Mouse (Mus musculus) neural tube, embryonic 12.5 days (tissue): ENCODE measurements around the gene Adarb2. TPM values are rescaled to one million over a fixed set of nuclear protein-coding genes. Genes with fewer than 3 reads are reported as not detected.
A peak's percentile ranks its signal among the peaks of the same experiment; 100 is the strongest.

Experiments used
- ATAC-seq: fragments of 200-750 bp; cut with Nextera tagmentation; 2 replicates; pipeline ENCODE4 v1.8.0; 2017; ENCODE audit warnings: low read depth, mild to moderate bottlenecking, moderate TSS enrichment, moderate library complexity; ENCODE audit not compliant: low FRiP score
- H3K27ac ChIP-seq: fragments of 300-500 bp; sonication (generic); 2 replicates; pipeline ENCODE4 v1.5.1; 2016
- H3K27me3 ChIP-seq: fragments of 300-500 bp; sonication (generic); replicated peaks from 2 replicates; pipeline ENCODE4 v1.6.1; 2016; ENCODE audit warnings: mild to moderate bottlenecking
- H3K36me3 ChIP-seq: fragments of 300-500 bp; sonication (generic); 2 replicates; pipeline ENCODE4 v1.6.1; 2016; ENCODE audit warnings: mild to moderate bottlenecking
- H3K4me1 ChIP-seq: fragments of 300-500 bp; sonication (generic); 2 replicates; pipeline ENCODE4 v1.6.1; 2016
- H3K4me2 ChIP-seq: fragments of 300-500 bp; sonication (generic); replicated peaks from 2 replicates; pipeline ENCODE4 v1.6.1; 2016; ENCODE audit warnings: mild to moderate bottlenecking
- H3K4me3 ChIP-seq: fragments of 300-500 bp; sonication (generic); 2 replicates; pipeline ENCODE4 v1.5.1; 2016
- H3K9ac ChIP-seq: fragments of 300-500 bp; sonication (generic); 2 replicates; pipeline ENCODE4 v1.6.1; 2016; ENCODE audit warnings: mild to moderate bottlenecking
- H3K9me3 ChIP-seq: fragments of 300-500 bp; sonication (generic); 2 replicates; pipeline ENCODE4 v1.6.1; 2016; ENCODE audit warnings: mild to moderate bottlenecking
- WGBS: fragments of 180-500 bp; shearing (Covaris S2); methylation state at CpG from one replicate; pipeline ENCODE4 v1.1.7; 2016; 5-methylcytosine and 5-hydroxymethylcytosine counted together
- polyA plus RNA-seq: library from polyadenylated mRNA; unstranded; fragments of >200 nt; fragmentation: Nextera tagmentation; extraction: Ambion mirVana; gene quantifications from 2 replicates; pipeline ENCODE4 v1.2.1, GENCODE M21; 2016

Gene Adarb2
- polyA plus RNA-seq, 1 experiment from 2014 or later: 11.5 TPM

DNA sequence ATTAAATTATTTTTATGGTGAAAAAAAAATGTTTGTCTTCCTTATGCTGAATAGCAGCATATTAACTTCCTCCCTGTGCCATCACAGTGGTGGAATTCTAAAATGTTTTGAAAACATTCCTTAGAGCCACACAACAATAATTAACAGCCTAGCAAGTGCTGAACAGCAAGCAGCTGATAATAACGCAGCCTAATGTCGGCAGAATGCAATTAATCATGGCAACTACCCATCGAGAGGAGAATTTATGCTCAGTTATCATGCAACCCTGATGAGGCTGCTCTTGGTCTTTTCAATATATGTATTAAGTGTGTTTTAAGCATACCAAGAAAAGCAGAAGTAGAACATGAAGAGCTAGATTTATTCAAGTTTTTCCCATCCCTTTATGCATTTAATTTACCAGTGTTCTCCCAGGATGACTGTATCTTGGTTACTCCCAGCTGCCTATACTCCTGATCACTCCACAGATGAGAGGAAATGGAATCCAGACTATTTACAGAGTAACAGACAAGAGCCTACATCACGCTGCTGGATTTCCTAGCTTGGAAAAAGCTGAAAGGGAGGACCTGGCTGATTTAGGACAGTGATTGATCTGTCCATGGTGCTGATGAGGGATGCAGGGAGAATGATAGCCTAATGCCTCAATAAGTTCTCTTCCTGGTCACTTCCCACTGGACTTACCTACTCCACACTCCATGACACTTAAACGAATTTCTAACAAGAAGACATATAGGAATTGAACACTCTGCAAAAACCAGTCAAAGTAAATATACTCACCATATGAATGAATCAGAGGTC, 113.9 kb downstream of the Adarb2 start:
- no peak overlapping the region for H3K4me3 ChIP-seq
- 48% methylated on average over 5 of the region's 5 CpGs for WGBS
- ATAC-seq: no peak

DNA sequence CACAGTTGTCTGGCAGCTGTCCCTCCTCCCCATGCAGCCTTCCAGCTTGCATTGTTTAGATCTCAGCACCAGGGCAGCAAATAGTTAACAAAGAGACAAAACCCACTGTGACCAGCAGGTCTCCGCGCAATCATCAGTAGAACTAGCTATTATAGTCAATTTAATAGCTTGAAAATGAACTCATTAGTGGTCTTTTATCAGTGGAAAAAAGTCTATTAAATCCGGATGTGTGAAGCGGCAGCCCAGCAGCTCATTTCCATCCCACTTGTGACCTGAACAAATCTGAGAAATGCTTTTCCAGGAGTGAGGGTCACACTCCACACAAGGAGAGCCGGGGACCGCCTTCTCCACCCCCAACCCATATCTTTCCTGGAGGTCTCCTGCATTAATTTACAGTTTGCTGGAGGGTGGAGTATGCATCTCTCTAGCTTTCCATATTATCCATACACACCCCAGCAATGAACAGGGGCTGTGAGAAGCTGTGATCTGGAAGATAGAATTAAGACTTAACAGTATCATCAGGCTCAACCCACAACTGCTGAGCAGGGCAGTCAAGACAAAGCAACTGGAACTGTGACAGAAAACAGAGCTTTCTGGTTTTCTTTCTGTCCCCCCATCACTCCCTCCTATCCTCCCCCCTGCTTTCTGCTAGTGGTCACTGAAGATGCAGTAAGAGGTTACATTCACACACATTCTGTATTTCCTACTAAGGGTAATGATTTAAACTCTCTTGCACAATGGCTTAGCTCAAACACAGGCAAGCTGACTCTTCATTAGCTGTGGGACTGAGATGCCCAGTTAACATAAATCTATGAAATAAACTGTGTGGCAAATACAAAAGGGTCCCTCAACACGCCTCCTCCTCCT, 131.2 kb downstream of the Adarb2 start:
- Histone ChIP-seq H3K4me1 (peaks cover 16% of the 10 kb centered on the region), H3K9me3 (no peaks in the 10 kb centered on the region), H3K4me3 (no peak overlapping the region), H3K27me3 (0 out of 2 replicates have a peak, but pooled peaks cover 4% of the 10 kb centered on the region), H3K9ac (no peak overlapping the region), H3K36me3 (no peaks in the 10 kb centered on the region), H3K4me2 (peak overlapping the region; percentile 30; the same call in 1 of the 2 replicates), H3K27ac (peak overlapping the region; percentile 32)
- 13% methylated on average over 7 of the region's 7 CpGs for WGBS
- peak; percentile 75 for ATAC-seq

More for the DNA sequence above, 113.9 kb downstream of the Adarb2 start:
- Histone ChIP-seq H3K4me1 (no peaks in the 10 kb centered on the region), H3K27ac (no peak overlapping the region), H3K36me3 (no peaks in the 10 kb centered on the region), H3K9ac (no peak overlapping the region), H3K9me3 (no peaks in the 10 kb centered on the region), H3K27me3 (no peaks in the 10 kb centered on the region), H3K4me2 (no peak overlapping the region)

DNA sequence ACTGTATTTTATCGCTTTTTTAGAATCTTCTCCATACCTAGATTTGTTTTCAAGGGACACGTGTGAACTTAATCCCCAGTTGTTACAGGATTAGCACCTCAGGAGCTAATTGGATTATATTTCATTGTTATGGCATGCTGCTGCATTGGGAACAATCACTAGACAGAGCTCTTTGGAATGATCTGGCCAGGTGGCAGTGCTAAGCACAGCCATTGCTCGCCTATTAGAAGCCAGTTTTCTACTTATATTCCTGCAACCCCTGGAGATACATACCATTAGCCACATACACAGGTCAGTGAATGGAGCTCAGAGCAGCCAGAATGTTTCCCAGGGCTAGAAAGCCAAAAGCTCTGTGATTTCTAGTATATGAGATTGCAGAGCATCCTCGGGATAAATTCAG, 131.9 kb downstream of the Adarb2 start:
- peaks cover 16% of the 10 kb centered on the region for H3K4me1 ChIP-seq
- 56% methylated on average over 4 of the region's 4 CpGs for WGBS
- 0 out of 2 replicates have a peak, but pooled peaks cover 4% of the 10 kb centered on the region for H3K27me3 ChIP-seq

GRCm38 (mm10) chr13:8341086-8341807, 138.6 kb downstream of the Adarb2 start:
- no peaks in the 10 kb centered on the region for H3K36me3 ChIP-seq
- no peak overlapping the region for H3K4me3 ChIP-seq
- no peak overlapping the region for H3K9ac ChIP-seq
- no peak for ATAC-seq
- H3K27ac ChIP-seq: no peak overlapping the region
- H3K9me3 ChIP-seq: no peaks in the 10 kb centered on the region
- H3K4me1 ChIP-seq: no peaks in the 10 kb centered on the region
- WGBS: 70% methylated on average over 5 of the region's 5 CpGs
- H3K27me3 ChIP-seq: no peaks in the 10 kb centered on the region
- H3K4me2 ChIP-seq: no peak overlapping the region

More for the DNA sequence above, 131.9 kb downstream of the Adarb2 start:
- Histone ChIP-seq H3K36me3 (no peaks in the 10 kb centered on the region), H3K27ac (peak overlapping the region; percentile 15; the same call in 1 of the 2 replicates), H3K4me2 (no peak overlapping the region), H3K9me3 (no peaks in the 10 kb centered on the region), H3K9ac (no peak overlapping the region), H3K4me3 (no peak overlapping the region)
- no peak for ATAC-seq

DNA sequence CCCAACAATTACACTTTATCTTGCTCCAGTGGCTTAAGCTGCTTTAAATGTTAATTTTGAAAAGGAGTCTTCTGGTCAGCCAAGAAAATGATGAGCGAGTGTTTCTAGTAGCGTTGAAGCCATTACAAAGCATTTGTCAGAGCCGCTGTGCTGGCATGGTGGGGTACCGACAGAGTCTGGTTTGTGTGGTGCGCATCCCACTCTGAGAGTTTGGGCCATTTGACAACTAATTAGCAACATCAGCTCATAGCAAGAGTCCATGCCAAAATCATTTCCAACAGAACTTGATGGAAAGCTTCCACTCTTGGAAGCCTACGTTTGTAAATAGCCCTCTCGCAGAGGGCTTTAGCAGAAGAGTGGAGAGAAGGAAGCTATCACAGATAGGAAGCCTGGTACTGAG, 144.5 kb downstream of the Adarb2 start:
- 89% methylated on average over 7 of the region's 7 CpGs for WGBS
- no peaks in the 10 kb centered on the region for H3K9me3 ChIP-seq
- ATAC-seq: no peak
- no peaks in the 10 kb centered on the region for H3K27me3 ChIP-seq
- H3K9ac ChIP-seq: no peak overlapping the region
- H3K4me2 ChIP-seq: no peak overlapping the region
- no peaks in the 10 kb centered on the region for H3K36me3 ChIP-seq
- no peak overlapping the region for H3K27ac ChIP-seq
- no peaks in the 10 kb centered on the region for H3K4me1 ChIP-seq
- no peak overlapping the region for H3K4me3 ChIP-seq

DNA sequence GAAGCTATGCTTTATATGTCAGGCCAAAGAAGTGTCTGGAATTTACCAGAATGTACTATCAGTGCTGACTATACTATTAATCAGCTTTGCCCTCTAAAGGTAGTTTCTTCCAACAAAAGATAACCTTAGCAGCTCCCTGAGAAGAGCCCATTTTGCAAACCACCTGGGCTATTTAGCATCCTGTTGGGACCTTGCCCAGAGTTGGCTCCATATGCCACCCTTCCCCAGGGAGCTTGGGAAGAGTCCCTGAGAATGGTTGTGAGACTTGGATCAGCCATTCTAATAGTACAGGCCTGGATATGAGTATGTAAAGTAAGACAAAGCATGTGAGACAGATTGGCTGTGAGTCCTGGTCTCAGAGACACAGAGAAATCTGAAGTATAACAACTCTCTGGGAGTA, 149.7 kb downstream of the Adarb2 start:
- no peak overlapping the region for H3K9ac ChIP-seq
- ATAC-seq: no peak
- no peak overlapping the region for H3K4me3 ChIP-seq
- H3K27me3 ChIP-seq: no peaks in the 10 kb centered on the region
- H3K27ac ChIP-seq: no peak overlapping the region
- no peaks in the 10 kb centered on the region for H3K4me1 ChIP-seq
- H3K4me2 ChIP-seq: no peak overlapping the region
- no peaks in the 10 kb centered on the region for H3K9me3 ChIP-seq
- H3K36me3 ChIP-seq: no peaks in the 10 kb centered on the region

DNA sequence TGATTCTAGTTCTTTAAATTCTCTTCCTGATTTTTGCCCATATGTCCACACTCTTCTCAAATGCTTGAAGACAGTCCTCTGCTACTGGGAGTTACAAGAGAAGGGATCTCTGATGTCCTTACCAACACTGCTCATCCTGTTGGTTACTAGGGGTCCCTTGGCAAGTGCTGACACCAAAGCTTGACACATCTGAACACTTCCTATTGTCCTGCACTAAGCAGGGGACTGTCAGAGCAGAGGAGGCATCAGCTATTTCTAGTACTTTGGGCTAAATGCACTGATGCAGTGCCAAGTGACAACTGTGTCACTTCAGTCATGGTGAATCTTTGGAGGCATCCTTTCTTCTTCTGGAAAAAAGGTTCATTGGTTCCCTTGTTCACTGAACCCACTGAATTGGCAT, 150.3 kb downstream of the Adarb2 start:
- Histone ChIP-seq H3K4me1 (no peaks in the 10 kb centered on the region), H3K4me3 (no peak overlapping the region), H3K9me3 (no peaks in the 10 kb centered on the region), H3K4me2 (no peak overlapping the region), H3K9ac (no peak overlapping the region), H3K27ac (no peak overlapping the region), H3K36me3 (no peaks in the 10 kb centered on the region), H3K27me3 (no peaks in the 10 kb centered on the region)
- no peak for ATAC-seq

- Histone ChIP-seq H3K4me1 (no peaks in the 10 kb centered on the region), H3K27ac (no peak overlapping the region), H3K4me2 (no peak overlapping the region), H3K36me3 (no peaks in the 10 kb centered on the region), H3K9ac (no peak overlapping the region), H3K27me3 (no peaks in the 10 kb centered on the region), H3K9me3 (no peaks in the 10 kb centered on the region), H3K4me3 (no peak overlapping the region)
- no peak for ATAC-seq
- WGBS: 79% methylated on average over 1 of the region's 1 CpGs
Measured at GRCm38 (mm10) chr13:8365523-8365922, 162.9 kb downstream of the Adarb2 start.

DNA sequence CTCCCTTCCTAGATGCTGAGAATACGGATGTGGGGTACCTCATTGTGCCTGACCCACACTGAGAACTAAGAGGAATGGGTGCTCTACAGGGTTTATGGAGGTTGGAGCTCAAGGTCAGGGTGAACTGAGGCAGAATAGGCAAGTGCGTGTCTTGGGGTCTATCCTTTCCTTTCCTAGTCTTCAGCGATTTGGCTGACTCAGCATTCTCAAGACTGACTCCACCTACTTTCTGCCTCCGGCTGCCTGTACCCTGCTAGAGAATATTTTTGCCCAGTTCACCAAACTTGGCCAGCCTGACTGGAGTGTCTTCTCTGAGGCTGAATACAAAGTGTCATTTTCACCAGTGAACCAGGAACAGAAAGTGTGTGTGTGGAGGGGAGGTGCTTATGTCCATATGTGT, 163.4 kb downstream of the Adarb2 start:
- no peaks in the 10 kb centered on the region for H3K36me3 ChIP-seq
- H3K9ac ChIP-seq: no peak overlapping the region
- no peak overlapping the region for H3K4me2 ChIP-seq
- WGBS: 96% methylated on average over 4 of the region's 4 CpGs
- no peaks in the 10 kb centered on the region for H3K9me3 ChIP-seq
- H3K4me1 ChIP-seq: no peaks in the 10 kb centered on the region
- no peaks in the 10 kb centered on the region for H3K27me3 ChIP-seq
- no peak overlapping the region for H3K27ac ChIP-seq
- no peak for ATAC-seq
- H3K4me3 ChIP-seq: no peak overlapping the region

GRCm38 (mm10) chr13:8369868-8370387, 167.3 kb downstream of the Adarb2 start:
- H3K36me3 ChIP-seq: no peaks in the 10 kb centered on the region
- WGBS: 74% methylated on average over 7 of the region's 7 CpGs
- no peak overlapping the region for H3K9ac ChIP-seq
- no peak overlapping the region for H3K4me2 ChIP-seq
- no peak overlapping the region for H3K4me3 ChIP-seq
- H3K27ac ChIP-seq: no peak overlapping the region
- no peaks in the 10 kb centered on the region for H3K4me1 ChIP-seq
- ATAC-seq: no peak
- no peaks in the 10 kb centered on the region for H3K27me3 ChIP-seq
- no peaks in the 10 kb centered on the region for H3K9me3 ChIP-seq

DNA sequence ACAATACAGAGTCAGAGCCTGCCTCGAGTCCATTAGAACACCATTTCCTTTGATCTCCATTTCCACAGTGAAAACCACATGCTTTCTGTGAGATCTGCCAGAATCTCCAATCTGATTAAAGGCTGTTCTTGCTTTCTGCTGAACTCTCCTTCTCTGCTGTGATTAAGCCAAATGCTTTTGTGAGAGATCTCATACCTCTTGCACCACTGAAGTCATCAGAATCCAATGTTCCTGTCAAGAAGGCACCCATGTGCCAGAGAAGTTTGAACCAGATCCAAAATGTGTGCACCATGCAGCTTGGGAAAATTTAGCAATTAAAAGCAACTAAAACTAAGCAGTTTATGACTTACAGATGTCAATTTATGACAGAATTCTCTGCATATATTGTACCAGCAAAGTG, 185.9 kb downstream of the Adarb2 start:
- H3K27ac ChIP-seq: no peak overlapping the region
- WGBS: 69% methylated on average over 1 of the region's 1 CpGs
- H3K36me3 ChIP-seq: no peaks in the 10 kb centered on the region
- ATAC-seq: no peak
- H3K9ac ChIP-seq: no peak overlapping the region
- H3K4me2 ChIP-seq: no peak overlapping the region
- no peak overlapping the region for H3K4me3 ChIP-seq
- H3K9me3 ChIP-seq: no peaks in the 10 kb centered on the region
- no peaks in the 10 kb centered on the region for H3K4me1 ChIP-seq
- no peaks in the 10 kb centered on the region for H3K27me3 ChIP-seq
